Mouse (Mus musculus) myocyte (in vitro differentiated cells): ENCODE data around the gene Fto. TPM values are rescaled to one million over a fixed set of nuclear protein-coding genes. Genes with fewer than 3 reads are reported as not detected.

Experiments
- H3K27me3 ChIP-seq: one replicate; pipeline ENCODE4 v1.6.1; 2011; ENCODE audit not compliant: control insufficient read depth, insufficient read depth, insufficient read length
- H3K36me3 ChIP-seq: one replicate; pipeline ENCODE4 v1.6.1; 2011; ENCODE audit not compliant: control insufficient read depth, insufficient read depth
- H3K4me2 ChIP-seq: one replicate; pipeline ENCODE4 v1.6.1; 2011; ENCODE audit warnings: low read depth, control low read depth
- H3K4me3 ChIP-seq: one replicate; pipeline ENCODE4 v1.5.1; 2011; ENCODE audit warnings: mild to moderate bottlenecking, control low read depth, moderate library complexity
- H3K79me2 ChIP-seq: one replicate; pipeline ENCODE4 v1.6.1; 2011; ENCODE audit not compliant: control insufficient read depth, insufficient read depth
- H3ac ChIP-seq: one replicate; pipeline ENCODE4 v1.6.1; 2011; ENCODE audit not compliant: control insufficient read depth, insufficient read length
- CEBPB ChIP-seq: IDR thresholded peaks from 2 replicates; pipeline ENCODE4 v1.6.1; 2011; ENCODE audit warnings: mild to moderate bottlenecking, moderate library complexity; ENCODE audit not compliant: poor library complexity, insufficient read depth, severe bottlenecking
- E2F4 ChIP-seq: IDR thresholded peaks from one replicate; pipeline ENCODE4 v1.6.1; 2011; ENCODE audit warnings: mild to moderate bottlenecking, control low read depth, moderate library complexity; ENCODE audit not compliant: insufficient read depth
- MAX ChIP-seq: IDR thresholded peaks from one replicate; pipeline ENCODE4 v1.6.1; 2011; ENCODE audit warnings: low read depth, mild to moderate bottlenecking, control low read depth
- MYOD1 ChIP-seq, 3 experiments: IDR thresholded peaks; one replicate each; pipeline ENCODE4 v1.6.1; 2011; ENCODE audit warnings: control low read depth in 2 of 3, low read depth in 2 of 3, mild to moderate bottlenecking in 2 of 3, moderate library complexity in 1 of 3; ENCODE audit not compliant: insufficient read length in 2 of 3, control insufficient read depth in 1 of 3
- MYOG ChIP-seq, 3 experiments: IDR thresholded peaks; one replicate each; pipeline ENCODE4 v1.6.1; 2011; ENCODE audit warnings: control low read depth in 2 of 3, low read depth in 2 of 3, mild to moderate bottlenecking in 2 of 3; ENCODE audit not compliant: insufficient read length in 2 of 3, control insufficient read depth in 1 of 3, insufficient read depth in 1 of 3
- POLR2A ChIP-seq: IDR thresholded peaks from one replicate; pipeline ENCODE4 v1.6.1; 2011; ENCODE audit warnings: low read depth, mild to moderate bottlenecking, control low read depth, moderate library complexity; ENCODE audit not compliant: insufficient read length
- POLR2AphosphoS2 ChIP-seq: IDR thresholded peaks from one replicate; pipeline ENCODE4 v1.6.1; 2011; ENCODE audit warnings: low read depth, control low read depth; ENCODE audit not compliant: insufficient read length
- REST ChIP-seq: IDR thresholded peaks from one replicate; pipeline ENCODE4 v1.6.1; 2011; ENCODE audit warnings: mild to moderate bottlenecking, control low read depth, moderate library complexity; ENCODE audit not compliant: insufficient read depth, insufficient read length
- SRF ChIP-seq: IDR thresholded peaks from one replicate; pipeline ENCODE4 v1.6.1; 2011; ENCODE audit warnings: low read depth; ENCODE audit not compliant: control insufficient read depth, insufficient read length
- TCF12 ChIP-seq: IDR thresholded peaks from one replicate; pipeline ENCODE4 v1.6.1; 2011; ENCODE audit warnings: mild to moderate bottlenecking, control low read depth; ENCODE audit not compliant: poor library complexity, insufficient read depth, severe bottlenecking
- TCF3 ChIP-seq: IDR thresholded peaks from one replicate; pipeline ENCODE4 v1.6.1; 2011; ENCODE audit warnings: low read depth, control low read depth; ENCODE audit not compliant: insufficient read length
- USF1 ChIP-seq: IDR thresholded peaks from one replicate; pipeline ENCODE4 v1.6.1; 2011; ENCODE audit warnings: low read depth, mild to moderate bottlenecking, control low read depth, moderate library complexity
- polyA plus RNA-seq: library from polyadenylated mRNA; unstranded; fragments of >200 nt; fragmentation: generic; extraction: Trizol; gene quantifications from one replicate; pipeline ENCODE4 v1.2.1, GENCODE M21; 2012; ENCODE audit warnings: missing spikeins

Fto gene
- polyA plus RNA-seq, 1 experiment, result 74.1 TPM

DNA sequence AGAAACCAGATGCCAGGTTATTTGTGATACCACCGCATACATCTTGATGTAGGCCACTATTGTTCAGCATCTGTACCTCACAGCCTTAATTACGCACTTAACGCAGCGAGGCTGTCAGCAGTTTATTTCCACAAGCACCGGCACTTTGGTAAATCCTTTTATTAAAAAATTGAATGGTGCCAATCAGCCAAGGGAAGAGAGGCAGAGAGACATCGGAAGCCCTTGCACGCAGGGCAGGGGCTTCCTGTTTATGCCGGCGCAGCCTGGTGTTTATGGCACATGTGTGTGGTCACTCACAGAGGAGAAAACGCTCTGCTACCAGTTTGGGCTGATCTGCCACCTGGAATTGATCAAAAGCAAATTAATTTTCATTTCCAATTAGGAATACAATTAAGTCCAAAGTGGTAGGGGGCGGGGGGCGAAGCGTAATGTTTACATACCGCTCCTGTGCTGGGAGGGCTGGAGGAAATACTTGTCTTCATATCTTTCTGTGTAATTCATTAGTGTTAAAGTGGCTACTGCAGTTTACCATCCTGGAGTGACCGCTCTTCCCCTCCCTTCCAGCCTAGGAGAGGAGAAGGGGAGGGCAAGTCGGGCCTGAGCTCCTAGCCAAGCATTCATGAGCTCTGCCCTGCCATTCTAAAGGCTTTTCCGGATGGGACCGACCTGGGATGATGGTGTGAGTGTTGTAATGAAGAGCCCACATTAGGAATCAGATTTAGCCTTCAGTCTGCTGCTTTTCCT is 299.2 kb downstream of the Fto start:
- no peak overlapping the region for H3ac ChIP-seq
- H3K36me3 ChIP-seq, result no peaks in the 10 kb centered on the region
- H3K27me3 ChIP-seq, result no peaks in the 10 kb centered on the region
- H3K4me2 ChIP-seq, result no peak overlapping the region
- TF ChIP-seq REST, result no peak
- no peak for TF ChIP-seq MYOD1 (IDR thresholded peaks at IDR 0.05; ENCODE audit: control insufficient read depth in 1 of 3, insufficient read length in 2 of 3, low read depth in 2 of 3)
- no peak for TF ChIP-seq POLR2A
- TF ChIP-seq MAX, result no peak
- TF ChIP-seq MYOG (IDR thresholded peaks at IDR 0.05; ENCODE audit: control insufficient read depth in 1 of 3, insufficient read depth in 1 of 3, insufficient read length in 2 of 3, low read depth in 2 of 3), result no peak
- no peak for TF ChIP-seq USF1
- TF ChIP-seq POLR2AphosphoS2, result no peak
- TF ChIP-seq CEBPB, result no peak
- TF ChIP-seq SRF, result no peak
- TF ChIP-seq TCF12, result no peak
- TF ChIP-seq E2F4, result no peak
- no peak for TF ChIP-seq TCF3
- H3K4me3 ChIP-seq, result no peak overlapping the region
- no peaks in the 10 kb centered on the region for H3K79me2 ChIP-seq

- H3K4me3 ChIP-seq, result no peak overlapping the region
- no peak for TF ChIP-seq TCF12
- no peak for TF ChIP-seq POLR2A
- no peak for TF ChIP-seq CEBPB
- no peak for TF ChIP-seq USF1
- TF ChIP-seq MYOD1 (IDR thresholded peaks at IDR 0.05; ENCODE audit: control insufficient read depth in 1 of 3, insufficient read length in 2 of 3, low read depth in 2 of 3), result no peak
- TF ChIP-seq TCF3, result no peak
- TF ChIP-seq POLR2AphosphoS2, result no peak
- TF ChIP-seq SRF, result no peak
- TF ChIP-seq MYOG (IDR thresholded peaks at IDR 0.05; ENCODE audit: control insufficient read depth in 1 of 3, insufficient read depth in 1 of 3, insufficient read length in 2 of 3, low read depth in 2 of 3), result no peak
- TF ChIP-seq REST, result no peak
- no peak for TF ChIP-seq MAX
- no peak for TF ChIP-seq E2F4
- no peaks in the 10 kb centered on the region for H3K79me2 ChIP-seq
- H3ac ChIP-seq, result no peak overlapping the region
- H3K4me2 ChIP-seq, result no peak overlapping the region
- H3K27me3 ChIP-seq, result no peaks in the 10 kb centered on the region
- H3K36me3 ChIP-seq, result no peaks in the 10 kb centered on the region
These were observed 300.3 kb downstream of the Fto start for GRCm38 (mm10) chr8:91613603-91614002.

DNA sequence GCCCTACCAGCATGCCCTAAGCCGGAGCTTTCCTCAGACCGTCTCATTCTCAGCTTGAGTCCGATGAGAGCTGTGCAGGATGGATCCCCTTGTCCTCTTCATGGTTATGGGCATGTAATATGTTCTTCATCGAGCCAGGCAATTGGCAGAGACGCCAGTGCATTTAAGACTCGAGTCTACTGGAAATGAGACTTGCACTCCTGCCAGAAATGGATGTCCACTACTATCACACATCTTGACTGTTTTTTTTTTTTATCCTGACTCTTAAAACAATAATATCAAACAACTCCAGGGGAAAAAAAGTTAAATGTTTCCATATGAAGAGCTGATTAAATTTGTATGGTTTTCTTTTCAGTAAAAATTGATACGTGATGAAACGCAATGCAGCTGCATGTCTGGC is 301.9 kb downstream of the Fto start:
- Histone ChIP-seq H3K27me3 (no peaks in the 10 kb centered on the region), H3K36me3 (no peaks in the 10 kb centered on the region), H3K4me3 (no peak overlapping the region), H3K79me2 (no peaks in the 10 kb centered on the region), H3K4me2 (no peak overlapping the region), H3ac (no peak overlapping the region)
- TF ChIP-seq TCF12 (no peak), MYOD1 (IDR thresholded peaks at IDR 0.05; ENCODE audit: control insufficient read depth in 1 of 3, insufficient read length in 2 of 3, low read depth in 2 of 3) (no peak), REST (no peak), E2F4 (no peak), USF1 (no peak), CEBPB (no peak), POLR2AphosphoS2 (no peak), POLR2A (no peak), MYOG (IDR thresholded peaks at IDR 0.05; ENCODE audit: control insufficient read depth in 1 of 3, insufficient read depth in 1 of 3, insufficient read length in 2 of 3, low read depth in 2 of 3) (no peak), MAX (no peak), SRF (no peak), TCF3 (no peak)

DNA sequence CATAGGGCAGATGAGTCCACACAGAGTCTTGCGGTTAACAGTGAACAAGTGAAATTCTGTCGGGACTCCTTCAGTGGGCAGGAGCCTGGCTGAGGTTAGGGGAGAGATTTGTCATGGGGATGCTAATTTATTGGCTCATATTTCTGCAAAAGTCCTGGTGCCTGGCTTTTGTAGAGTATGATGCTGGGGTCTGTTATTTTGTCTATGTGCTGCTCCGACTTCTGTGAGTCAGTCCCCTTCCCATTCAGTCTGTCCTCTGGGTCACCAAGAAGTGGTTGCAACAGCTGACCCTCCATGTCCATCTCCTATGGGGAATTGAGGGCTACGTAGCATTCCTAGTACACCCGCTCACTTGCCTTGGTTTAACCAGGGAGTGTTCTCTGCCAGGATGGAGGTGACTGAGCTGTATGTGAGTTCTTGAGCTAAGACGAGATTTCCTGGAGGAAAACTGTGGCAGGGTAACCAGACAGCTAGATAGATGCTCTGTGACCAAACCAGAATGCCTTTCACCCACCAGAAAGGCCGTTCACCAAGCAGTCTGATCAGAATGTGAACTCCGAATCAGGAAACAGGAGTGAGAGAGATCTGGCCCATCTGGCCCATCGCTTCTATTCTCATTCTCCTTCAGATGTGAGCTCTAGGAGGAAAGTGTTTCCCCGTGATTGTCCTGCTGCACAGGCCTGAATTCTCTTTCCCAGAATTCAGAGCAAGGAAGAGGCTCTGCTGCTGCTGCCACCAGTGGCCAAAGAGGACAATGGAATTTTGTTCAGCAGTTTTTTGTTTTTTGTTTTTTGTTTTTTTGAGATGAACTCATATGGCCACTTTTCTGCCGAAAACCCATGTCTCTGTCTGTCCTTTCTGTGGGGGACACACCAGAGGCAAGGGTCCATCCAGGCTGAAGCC is 302.7 kb downstream of the Fto start:
- no peaks in the 10 kb centered on the region for H3K27me3 ChIP-seq
- no peak overlapping the region for H3K4me2 ChIP-seq
- no peak overlapping the region for H3ac ChIP-seq
- no peak overlapping the region for H3K4me3 ChIP-seq
- TF ChIP-seq REST (no peak), MYOG (IDR thresholded peaks at IDR 0.05; ENCODE audit: control insufficient read depth in 1 of 3, insufficient read depth in 1 of 3, insufficient read length in 2 of 3, low read depth in 2 of 3) (no peak), TCF12 (no peak), CEBPB (no peak), MYOD1 (IDR thresholded peaks at IDR 0.05; ENCODE audit: control insufficient read depth in 1 of 3, insufficient read length in 2 of 3, low read depth in 2 of 3) (peak in 2 of 3 experiments; percentile 19 to 56), E2F4 (no peak), SRF (no peak)
- no peaks in the 10 kb centered on the region for H3K79me2 ChIP-seq
- no peaks in the 10 kb centered on the region for H3K36me3 ChIP-seq
